Mouse (Mus musculus) neutrophil, adult 5-6 weeks (primary cell): ENCODE data around the gene Osbpl8. TPM values are rescaled to one million over a fixed set of nuclear protein-coding genes. Genes with fewer than 3 reads are reported as not detected.

Source experiments
- ATAC-seq: fragments of 151-379, 151-347 bp; 2 replicates; pipeline ENCODE4 v1.8.0; 2017; ENCODE audit warnings: mild to moderate bottlenecking, moderate TSS enrichment; ENCODE audit not compliant: insufficient number of reproducible peaks, poor library complexity, low FRiP score, severe bottlenecking; ENCODE audit errors: extremely low read depth
- total RNA-seq: library from RNA; stranded (forward); fragments of 200-1000 nt; gene quantifications from 2 replicates; pipeline ENCODE4 v1.2.3, GENCODE M21; 2017

The Osbpl8 gene
- total RNA-seq, 1 experiment from 2014 or later: 87.2 TPM

GRCm38 (mm10) chr10:111139881-111140280 is 24.7 kb upstream of the Osbpl8 start:
- ATAC-seq: no peak

DNA sequence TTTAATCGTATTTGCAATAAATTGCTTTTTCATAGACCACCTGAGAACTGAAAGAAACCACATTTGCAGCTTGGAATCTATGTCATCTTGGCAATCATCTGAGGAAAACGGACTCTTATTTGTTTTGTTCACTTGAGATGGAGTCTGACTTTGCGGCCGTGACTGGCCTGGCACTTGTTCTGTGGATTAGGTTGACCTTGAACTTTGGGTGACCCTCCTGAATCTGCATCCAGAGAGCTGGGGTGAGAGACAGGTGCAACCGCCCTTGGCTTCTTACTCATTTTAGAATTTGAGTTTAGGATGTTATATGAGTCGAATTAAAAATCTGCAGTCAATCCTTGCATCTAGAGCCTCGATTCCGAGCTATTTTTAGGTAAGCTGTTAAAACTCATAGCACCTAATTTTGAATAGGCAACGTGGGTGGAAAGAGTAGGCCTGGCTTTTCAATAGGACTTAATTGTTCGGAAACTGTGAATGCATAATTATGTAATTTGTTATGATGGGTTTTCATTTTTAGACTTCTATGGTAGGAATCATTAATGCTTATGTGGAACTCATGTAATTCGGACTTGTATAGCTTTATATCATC is 20.1 kb upstream of the Osbpl8 start:
- ATAC-seq: no peak

DNA sequence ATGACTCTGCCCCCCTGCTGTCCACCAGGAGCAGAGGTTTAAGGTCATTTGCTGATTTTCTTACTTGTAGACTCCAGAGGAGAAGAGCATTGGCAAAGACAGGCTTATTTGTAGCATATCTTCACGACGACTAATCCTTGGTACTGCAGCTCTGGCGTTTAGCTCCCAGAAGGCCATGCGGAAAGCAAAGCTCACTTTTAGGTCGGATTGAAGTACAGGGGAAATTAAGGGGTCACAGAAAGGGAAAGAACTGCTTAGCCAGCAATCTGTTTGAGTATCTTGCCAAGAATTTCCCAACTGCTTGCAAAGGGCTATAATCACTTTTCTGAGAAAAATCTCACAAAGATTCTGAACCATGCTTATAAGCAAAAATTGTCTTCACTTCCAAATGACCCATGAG is 14.8 kb upstream of the Osbpl8 start:
- ATAC-seq: no peak

DNA sequence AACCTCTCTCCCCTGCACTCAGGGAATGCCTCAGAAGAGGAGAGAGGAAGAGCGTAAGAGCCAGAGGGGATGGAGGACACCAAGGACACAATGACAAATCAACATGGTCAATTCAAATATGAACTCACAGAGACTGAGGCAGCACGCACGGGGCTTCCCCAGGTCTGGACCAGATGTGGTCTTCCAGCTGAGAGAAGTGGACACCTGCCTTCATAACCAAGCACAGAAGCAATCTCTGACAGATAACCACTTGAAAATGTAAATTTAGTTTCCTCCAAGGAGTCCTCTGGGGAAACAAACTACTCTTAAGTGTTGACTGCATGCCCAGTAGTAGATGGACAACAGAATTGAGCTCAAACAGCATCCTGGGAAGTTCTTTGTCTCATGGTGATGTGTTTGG is 9.5 kb upstream of the Osbpl8 start:
- no peak for ATAC-seq

- ATAC-seq: no peak
Observed at GRCm38 (mm10) chr10:111155571-111155970, 9.0 kb upstream of the Osbpl8 start.

DNA sequence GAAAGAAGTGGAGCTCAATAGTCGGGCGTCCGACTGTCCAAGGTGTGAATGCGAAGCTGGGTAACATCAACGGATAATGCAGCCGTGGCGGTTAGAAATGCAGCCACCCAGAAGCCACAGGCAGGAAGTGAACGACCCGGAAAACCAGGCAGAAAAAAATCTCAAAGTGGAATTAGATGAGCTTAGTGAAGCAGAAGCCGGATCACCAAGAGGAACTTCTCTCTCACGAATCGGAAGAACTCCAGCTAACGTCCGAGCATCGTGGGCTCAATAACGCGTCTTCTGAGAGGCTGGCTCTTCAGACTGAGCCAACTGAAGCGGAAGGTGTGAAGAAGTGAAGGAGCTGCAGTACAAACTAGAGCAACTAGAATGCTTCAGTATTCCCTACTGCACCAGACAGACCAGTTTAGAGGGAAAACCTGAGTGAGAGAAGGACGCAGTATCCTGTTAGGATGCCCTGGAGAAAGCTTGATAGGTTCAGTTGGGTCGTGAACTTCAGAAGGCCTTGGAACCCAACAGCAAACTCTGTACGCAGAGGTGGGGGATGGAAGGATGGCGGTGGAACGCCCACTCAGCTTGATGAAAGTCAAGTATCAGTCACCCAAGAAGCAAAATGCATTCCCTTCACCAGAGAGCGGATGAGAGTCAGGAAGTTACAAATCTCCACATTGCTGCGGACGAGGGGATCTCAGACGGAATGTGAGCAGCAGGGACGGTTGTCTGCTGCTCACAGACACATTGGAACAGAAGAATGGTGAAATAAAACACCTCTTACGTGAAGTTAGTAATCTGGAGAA is 8.0 kb upstream of the Osbpl8 start:
- ATAC-seq: no peak

- peak; percentile 80 for ATAC-seq
Observed at GRCm38 (mm10) chr10:111157241-111157659, 7.3 kb upstream of the Osbpl8 start.

DNA sequence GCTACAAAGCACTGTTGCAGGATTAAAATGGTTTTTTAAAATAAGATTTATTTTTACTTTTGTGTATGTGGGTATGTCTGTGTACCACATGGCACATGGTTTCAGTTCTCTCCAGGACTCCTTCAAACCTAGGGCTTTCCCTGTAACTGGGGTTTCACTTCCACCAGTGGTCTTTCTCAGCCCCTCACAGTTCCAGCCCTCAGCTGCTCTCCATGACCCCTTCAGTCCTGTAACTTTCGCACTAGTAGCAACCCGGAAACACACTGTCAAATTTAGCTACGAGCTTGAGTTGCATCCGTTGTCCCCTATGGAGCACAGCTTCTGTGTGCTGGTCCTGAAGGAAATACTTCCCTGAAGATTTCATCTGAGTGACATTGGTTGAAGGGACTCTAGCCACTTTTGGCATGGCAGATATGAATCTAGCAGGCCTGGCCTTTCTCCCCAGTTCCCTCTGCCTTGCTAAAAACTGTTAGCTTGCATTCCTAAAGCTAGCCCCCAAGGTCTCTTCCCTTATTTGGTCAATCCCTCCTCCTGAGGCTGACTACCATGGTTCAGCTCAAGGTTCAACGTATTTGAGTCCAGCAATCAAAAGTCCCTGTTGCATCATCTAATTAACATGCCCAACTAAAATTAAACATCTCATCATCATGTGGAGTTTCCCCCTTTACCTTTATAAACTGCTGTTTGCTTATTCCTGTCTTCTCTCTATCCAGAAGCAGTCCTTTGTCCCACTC is 4.6 kb upstream of the Osbpl8 start:
- no peak for ATAC-seq

- ATAC-seq: no peak
Observed at GRCm38 (mm10) chr10:111160540-111160939, 4.0 kb upstream of the Osbpl8 start.

GRCm38 (mm10) chr10:111161373-111161772 is 3.2 kb upstream of the Osbpl8 start:
- ATAC-seq: no peak

DNA sequence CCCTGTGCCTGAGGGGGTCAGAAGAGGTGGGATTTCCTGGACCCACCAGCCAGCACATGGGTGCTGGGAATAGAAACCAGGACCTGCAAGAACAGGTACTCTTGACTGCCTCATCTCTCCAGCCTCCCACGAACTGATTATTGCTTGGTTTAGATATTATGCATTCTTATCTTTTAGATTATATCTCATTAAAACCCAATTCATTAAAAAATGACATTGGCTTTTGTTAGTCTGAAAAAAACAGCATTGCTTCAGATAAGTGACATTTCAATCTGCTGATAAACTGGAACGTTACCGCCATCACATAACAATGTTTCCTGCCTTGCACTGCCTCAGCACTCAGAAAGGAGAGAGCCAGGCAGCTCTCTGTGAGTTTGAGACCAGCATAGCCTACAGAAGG is 1.5 kb upstream of the Osbpl8 start:
- no peak for ATAC-seq

DNA sequence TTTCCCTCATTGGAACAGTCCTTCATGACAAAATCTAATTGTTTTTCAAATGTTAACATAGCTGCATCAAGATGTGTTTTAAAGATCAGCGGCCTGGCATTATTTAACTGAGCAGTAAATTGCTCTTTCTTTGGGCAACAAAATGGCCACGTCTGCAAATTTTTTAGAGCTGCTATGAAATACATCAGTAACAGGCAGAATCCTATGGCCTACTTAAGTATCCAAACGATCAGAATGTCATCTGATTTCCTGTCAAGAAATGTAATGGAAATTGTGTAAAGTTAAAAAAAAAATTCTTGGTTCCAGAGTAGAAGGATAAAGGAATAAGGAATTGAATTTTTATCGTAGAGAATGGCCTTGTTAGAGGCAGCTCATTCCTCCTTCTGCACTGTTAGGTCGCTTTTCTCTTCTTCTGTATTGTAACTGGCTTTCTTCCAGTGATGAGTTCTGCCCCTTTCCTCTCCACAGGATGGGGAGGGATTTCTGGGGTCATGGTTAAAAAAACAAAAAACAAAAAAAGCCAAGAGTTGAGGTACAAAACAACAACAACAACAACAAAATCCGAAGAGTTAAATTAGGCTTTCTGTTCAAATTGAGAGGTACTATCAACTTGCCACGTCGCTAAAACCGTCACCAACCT is 831 bp upstream of the Osbpl8 start:
- ATAC-seq: no peak

- peak; percentile 38 for ATAC-seq
Observed at GRCm38 (mm10) chr10:111165219-111165981, 848 bp downstream of the Osbpl8 start.

GRCm38 (mm10) chr10:111166057-111166841 is 1.7 kb downstream of the Osbpl8 start:
- no peak for ATAC-seq

GRCm38 (mm10) chr10:111167444-111167843 is 2.9 kb downstream of the Osbpl8 start:
- ATAC-seq: no peak

- no peak for ATAC-seq
Observed at GRCm38 (mm10) chr10:111168305-111168704, 3.8 kb downstream of the Osbpl8 start.

GRCm38 (mm10) chr10:111171246-111171934 is 6.8 kb downstream of the Osbpl8 start:
- peak; percentile 81 for ATAC-seq
